Mouse (Mus musculus) kidney, adult 2 months (tissue): Measurements from ENCODE around the gene Ndel1. TPM values are rescaled to one million over a fixed set of nuclear protein-coding genes. Genes with fewer than 3 reads are reported as not detected.

ENCODE experiments used
- DNase-seq: peaks from one replicate; pipeline ENCODE4 v3.0.0; 2021
- H3K27ac ChIP-seq: fragments of 200-500 bp; 2 replicates; pipeline ENCODE4 v1.5.1; 2012; ENCODE audit warnings: low read depth, low read length, control low read depth, inconsistent platforms; ENCODE audit not compliant: insufficient read depth
- H3K27me3 ChIP-seq: fragments of 200-500 bp; replicated peaks from 2 replicates; pipeline ENCODE4 v1.6.1; 2012; ENCODE audit warnings: mild to moderate bottlenecking, moderate library complexity, low read length, inconsistent platforms; ENCODE audit not compliant: control insufficient read depth, insufficient read depth
- H3K36me3 ChIP-seq: fragments of 200-500 bp; 2 replicates; pipeline ENCODE4 v1.6.1; 2012; ENCODE audit warnings: mild to moderate bottlenecking, moderate library complexity, low read length, inconsistent platforms; ENCODE audit not compliant: control insufficient read depth, insufficient read depth
- H3K4me1 ChIP-seq: fragments of 200-500 bp; 2 replicates; pipeline ENCODE4 v1.6.1; 2011; ENCODE audit warnings: low read length; ENCODE audit not compliant: control insufficient read depth, insufficient read depth
- H3K4me3 ChIP-seq: fragments of 200-500 bp; 2 replicates; pipeline ENCODE4 v1.5.1; 2011; ENCODE audit warnings: mild to moderate bottlenecking, low read depth, low read length, control low read depth; ENCODE audit not compliant: insufficient read depth
- CTCF ChIP-seq: fragments of 200-500 bp; conservative IDR thresholded peaks from 2 replicates; pipeline ENCODE4 v1.5.1; 2011; ENCODE audit warnings: low read depth, mild to moderate bottlenecking, control low read depth, low read length, moderate library complexity, mixed read lengths; ENCODE audit not compliant: insufficient read depth, insufficient read length
- POLR2A ChIP-seq: fragments of 200-500 bp; IDR thresholded peaks from one replicate; pipeline ENCODE4 v1.6.1; 2011; ENCODE audit warnings: low read depth, low read length, control low read depth
- WGBS: fragments of 180-500 bp; shearing (Covaris S2); methylation state at CpG from one replicate; pipeline ENCODE4 v1.1.7; 2018; 5-methylcytosine and 5-hydroxymethylcytosine counted together
- polyA plus RNA-seq: library from polyadenylated mRNA; depleted of rRNA; stranded (reverse); fragments of >200 nt; gene quantifications from 2 replicates; pipeline ENCODE4 v1.2.3, GENCODE M21; 2012

The Ndel1 gene
- polyA plus RNA-seq, 1 experiment: 88.9 TPM

- no peak overlapping the region for H3K27ac ChIP-seq
Observed at GRCm38 (mm10) chr11:68905138-68905531, 33.5 kb upstream of the Ndel1 start.

GRCm38 (mm10) chr11:68904375-68905137, 32.9 kb upstream of the Ndel1 start:
- Histone ChIP-seq H3K27me3 (no peaks in the 10 kb centered on the region), H3K36me3 (peaks cover 11% of the 10 kb centered on the region), H3K4me3 (no peak overlapping the region), H3K27ac (no peak overlapping the region), H3K4me1 (no peaks in the 10 kb centered on the region)
- peak; percentile 91 for DNase-seq
- TF ChIP-seq POLR2A (no peak), CTCF (peak; percentile 48; the same call in 1 of the 2 replicates)
- 74% methylated on average over 8 of the region's 8 CpGs for WGBS

More at GRCm38 (mm10) chr11:68905138-68905531, 33.5 kb upstream of the Ndel1 start:
- H3K4me3 ChIP-seq: no peak overlapping the region
- H3K27me3 ChIP-seq: no peaks in the 10 kb centered on the region
- no peak for DNase-seq
- H3K36me3 ChIP-seq: peaks cover 11% of the 10 kb centered on the region
- TF ChIP-seq POLR2A (no peak), CTCF (no peak)
- WGBS: 84% methylated on average over 3 of the region's 3 CpGs
- H3K4me1 ChIP-seq: no peaks in the 10 kb centered on the region

- H3K27ac ChIP-seq: no peak overlapping the region
- no peak for DNase-seq
- H3K4me3 ChIP-seq: no peak overlapping the region
- H3K36me3 ChIP-seq: peaks cover 11% of the 10 kb centered on the region
- H3K27me3 ChIP-seq: no peaks in the 10 kb centered on the region
- no peak for TF ChIP-seq POLR2A
- no peak for TF ChIP-seq CTCF
- no peaks in the 10 kb centered on the region for H3K4me1 ChIP-seq
- 72% methylated on average over 2 of the region's 2 CpGs for WGBS
Observed at GRCm38 (mm10) chr11:68903775-68904174, 32.1 kb upstream of the Ndel1 start.

GRCm38 (mm10) chr11:68902823-68903222, 31.2 kb upstream of the Ndel1 start:
- no peak overlapping the region for H3K27ac ChIP-seq
- H3K36me3 ChIP-seq: peaks cover 11% of the 10 kb centered on the region
- H3K27me3 ChIP-seq: no peaks in the 10 kb centered on the region
- 69% methylated on average over 5 of the region's 5 CpGs for WGBS
- TF ChIP-seq CTCF: no peak
- TF ChIP-seq POLR2A: no peak
- DNase-seq: no peak
- no peak overlapping the region; the same call in 1 of the 2 replicates for H3K4me3 ChIP-seq
- no peaks in the 10 kb centered on the region for H3K4me1 ChIP-seq

GRCm38 (mm10) chr11:68902367-68902766, 30.7 kb upstream of the Ndel1 start:
- H3K27ac ChIP-seq: no peak overlapping the region
- no peaks in the 10 kb centered on the region for H3K4me1 ChIP-seq
- no peak for DNase-seq
- H3K4me3 ChIP-seq: peak overlapping the region; percentile 98
- H3K27me3 ChIP-seq: no peaks in the 10 kb centered on the region
- no peak for TF ChIP-seq POLR2A
- no peak for TF ChIP-seq CTCF
- H3K36me3 ChIP-seq: peaks cover 11% of the 10 kb centered on the region
- 3% methylated on average over 11 of the region's 11 CpGs for WGBS

GRCm38 (mm10) chr11:68902047-68902364, 30.3 kb upstream of the Ndel1 start:
- no peaks in the 10 kb centered on the region for H3K27me3 ChIP-seq
- TF ChIP-seq POLR2A (no peak), CTCF (no peak)
- peak overlapping the region; percentile 83 for H3K27ac ChIP-seq
- H3K4me3 ChIP-seq: peak overlapping the region; percentile 98
- no peak for DNase-seq
- WGBS: 1% methylated on average over 10 of the region's 10 CpGs
- H3K4me1 ChIP-seq: no peaks in the 10 kb centered on the region
- peaks cover 11% of the 10 kb centered on the region for H3K36me3 ChIP-seq

GRCm38 (mm10) chr11:68901351-68902046, 29.8 kb upstream of the Ndel1 start, which contains the start of gene Rpl26:
Rpl26 (plus strand) TSS chr11:68901583.
- H3K4me1 ChIP-seq: no peaks in the 10 kb centered on the region
- peak; percentile 99 for DNase-seq

More at GRCm38 (mm10) chr11:68901351-68902046, 29.8 kb upstream of the Ndel1 start, which contains the start of gene Rpl26:
- peak within 1 kb of the TSS; percentile 83 for H3K27ac ChIP-seq
- WGBS: under 1% methylated on average over 52 of the region's 52 CpGs
- H3K36me3 ChIP-seq: peaks cover 11% of the 10 kb centered on the region
- peak within 1 kb of the TSS; percentile 98 for H3K4me3 ChIP-seq
- no peaks in the 10 kb centered on the region for H3K27me3 ChIP-seq
- TF ChIP-seq POLR2A: peak; percentile 73
- peak; percentile 97; the same call in 1 of the 2 replicates for TF ChIP-seq CTCF
